Mouse (Mus musculus): ENCODE measurements at regions not wholly inside any gene's neighbourhood (a gene's known extent, or its start where the extent isn't known, plus 50 kb on each side); places are given as distances from the start of the nearest gene placed in this dataset. TPM values are rescaled to one million over a fixed set of nuclear protein-coding genes. Genes with fewer than 3 reads are reported as not detected.

DNA sequence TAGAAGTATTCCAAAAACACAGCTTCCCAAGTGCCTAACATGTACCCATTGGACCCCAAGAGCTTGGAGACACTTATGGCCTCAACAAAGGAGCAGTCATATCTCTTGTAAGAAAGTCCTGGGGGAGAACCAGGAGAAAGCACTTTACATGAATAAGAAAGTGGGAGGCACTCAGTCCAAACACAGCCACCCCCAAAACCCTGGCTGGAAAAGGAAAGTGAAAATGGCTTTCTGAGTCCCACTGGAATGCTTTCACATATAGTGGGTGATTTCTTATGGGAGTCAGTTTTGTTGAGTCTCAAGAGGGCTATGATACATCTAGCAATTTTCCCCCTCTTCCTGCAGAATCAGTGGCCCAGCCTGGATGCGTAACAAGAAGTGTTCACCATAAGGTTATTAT, 55.0 kb upstream of the Ccdc85a start:
- Histone ChIP-seq H3K9ac (ENCODE audit: low read length) (no peak overlapping the region), H3K4me1 (replicated peaks; ENCODE audit: control insufficient read depth, insufficient read depth, low read length) (no peaks in the 10 kb centered on the region), H3K4me2 (ENCODE audit: low read depth, low read length, severe bottlenecking) (no peak overlapping the region), H3K36me3 (ENCODE audit: control insufficient read depth, insufficient read depth, low read length) (no peaks in the 10 kb centered on the region), H3K27me3 (ENCODE audit: control insufficient read depth, insufficient read depth, low read length) (no peaks in the 10 kb centered on the region), H3K9me3 (ENCODE audit: control insufficient read depth, low read length) (no peaks in the 10 kb centered on the region), H3K4me3 (ENCODE audit: low read depth, low read length) (no peak overlapping the region), H3K27ac (ENCODE audit: low read depth, low read length) (no peak overlapping the region)
- ATAC-seq (replicated peaks; ENCODE audit: low FRiP score), result no peak
- WGBS, result 81% methylated on average over 1 of the region's 1 CpGs
- no peak for DNase-seq (ENCODE audit: low spot score)

DNA sequence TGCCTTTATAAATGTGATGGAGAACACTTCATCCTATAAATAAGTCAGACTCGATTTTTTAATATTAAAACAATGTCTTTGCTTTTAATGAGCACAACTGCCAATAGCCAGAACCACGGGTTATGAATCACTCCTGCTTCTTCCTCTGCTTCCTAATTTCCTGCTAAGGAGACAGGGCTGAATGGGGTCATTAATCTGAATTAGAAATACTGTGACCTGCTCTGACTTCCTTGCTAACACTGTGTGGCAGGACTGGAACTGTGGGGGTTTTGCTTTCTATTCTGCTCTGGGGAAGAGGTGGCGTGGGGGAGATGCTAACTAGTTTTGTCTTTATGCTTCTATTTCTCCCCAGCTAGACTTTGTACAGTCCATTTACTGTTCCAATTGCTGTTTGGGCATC, 52.6 kb upstream of the Ccdc85a start:
- Histone ChIP-seq H3K36me3 (ENCODE audit: control insufficient read depth, insufficient read depth, low read length) (no peaks in the 10 kb centered on the region), H3K4me2 (ENCODE audit: low read depth, low read length, severe bottlenecking) (no peak overlapping the region), H3K9ac (ENCODE audit: low read length) (no peak overlapping the region), H3K27me3 (ENCODE audit: control insufficient read depth, insufficient read depth, low read length) (no peaks in the 10 kb centered on the region), H3K4me3 (ENCODE audit: low read depth, low read length) (no peak overlapping the region), H3K4me1 (replicated peaks; ENCODE audit: control insufficient read depth, insufficient read depth, low read length) (no peaks in the 10 kb centered on the region), H3K27ac (ENCODE audit: low read depth, low read length) (no peak overlapping the region), H3K9me3 (ENCODE audit: control insufficient read depth, low read length) (no peaks in the 10 kb centered on the region)
- no peak for ATAC-seq (replicated peaks; ENCODE audit: low FRiP score)
- WGBS, result 71% methylated on average over 3 of the region's 3 CpGs
- no peak for DNase-seq (ENCODE audit: low spot score)

MicroRNA genes in the stretch of these regions (microRNA counts, 519-probe panel; counts per million panel counts)
- microRNA mmu-miR-216a (31.2 counts per million), microRNA mmu-miR-216b (31.2 counts per million), microRNA mmu-miR-217 (31.2 counts per million)

Small RNAs in the stretch of these regions (microRNA-seq; reads per million reads assigned to microRNA genes)
- 30.3 reads per million, percentile 19 among the genes with 10 or more reads in this experiment for gene Mir216a (ENCODE audit: insufficient number of aligned reads)
- gene Mir216b (ENCODE audit: insufficient number of aligned reads), result not detected
- gene Mir216c (ENCODE audit: insufficient number of aligned reads), result not detected
- gene Mir217 (ENCODE audit: insufficient number of aligned reads), result 138 reads per million, percentile 38 among the genes with 10 or more reads in this experiment

Measured in forebrain, embryonic 11.5 days (tissue).